Mouse (Mus musculus): ENCODE results near the gene Ppp1r3g.

- TF ChIP-seq CTCF (IDR thresholded peaks at IDR 0.05; ENCODE audit: low read depth, low read length) = no peak
- TF ChIP-seq POLR2A (IDR thresholded peaks at IDR 0.05; ENCODE audit: borderline replicate concordance, low read depth, low read length) = no peak
These were observed 57.0 kb downstream of the Ppp1r3g start for GRCm38 (mm10) chr13:36015636-36016035.

All from bone marrow macrophage, adult 2 months (primary cell).